Mouse (Mus musculus) CH12.LX (cell line): ENCODE results near the gene Rfpl4. TPM values are rescaled to one million over a fixed set of nuclear protein-coding genes. Genes with fewer than 3 reads are reported as not detected.

Experiments
- DNase-seq: peaks from one replicate; pipeline ENCODE4 v3.0.0-alpha.2; 2013; ENCODE audit errors: extremely low read depth
- H3K27ac ChIP-seq: 2 replicates; pipeline ENCODE4 v1.5.1; 2012; ENCODE audit warnings: low read depth, mild to moderate bottlenecking, control low read depth, moderate library complexity; ENCODE audit not compliant: insufficient read depth
- H3K27me3 ChIP-seq: replicated peaks from 2 replicates; pipeline ENCODE3; 2012; ENCODE audit warnings: inconsistent platforms
- H3K36me3 ChIP-seq, 2 experiments: replicated peaks in 1 of 2; 2 replicates each; pipeline versions ENCODE3 to v1.6.1; 2012; ENCODE audit warnings: inconsistent platforms in 1 of 2, low read length in 1 of 2, mild to moderate bottlenecking in 1 of 2, mixed read lengths in 1 of 2, moderate library complexity in 1 of 2; ENCODE audit not compliant: control insufficient read depth in 1 of 2, insufficient read depth in 1 of 2
- H3K4me1 ChIP-seq, 2 experiments: 2 replicates each; pipeline ENCODE4 v1.6.1; 2012; ENCODE audit warnings: inconsistent platforms in 1 of 2, moderate library complexity in 1 of 2; ENCODE audit not compliant: insufficient read depth in 2 of 2, control insufficient read depth in 1 of 2
- H3K4me2 ChIP-seq: 2 replicates; pipeline ENCODE4 v1.6.1; 2012; ENCODE audit warnings: low read depth, mild to moderate bottlenecking, control low read depth; ENCODE audit not compliant: poor library complexity, insufficient read depth, severe bottlenecking
- H3K4me3 ChIP-seq, 3 experiments: fragments of 150-350 bp in 1 of 3; sonication (generic) in 1 of 3; replicated peaks in 1 of 3; 2 replicates each; pipeline versions ENCODE3 to v1.5.1; 2011 to 2012; ENCODE audit warnings: low read depth in 2 of 3, low read length in 2 of 3, mild to moderate bottlenecking in 2 of 3, moderate library complexity in 2 of 3, control low read depth in 1 of 3, improper control_type of control experiment in 1 of 3, inconsistent platforms in 1 of 3, mixed read lengths in 1 of 3; ENCODE audit not compliant: poor library complexity in 1 of 3
- H3K79me2 ChIP-seq: replicated peaks from 2 replicates; pipeline ENCODE4 v1.6.1; 2012; ENCODE audit warnings: mild to moderate bottlenecking, moderate library complexity; ENCODE audit not compliant: control insufficient read depth, poor library complexity, insufficient read depth, severe bottlenecking; ENCODE audit errors: extremely low read depth
- H3K9ac ChIP-seq: 2 replicates; pipeline ENCODE4 v1.6.1; 2012; ENCODE audit warnings: low read depth, mild to moderate bottlenecking, control low read depth, moderate library complexity; ENCODE audit not compliant: insufficient read depth
- H3K9me3 ChIP-seq: replicated peaks from 2 replicates; pipeline ENCODE3; 2012; ENCODE audit warnings: low read length, inconsistent platforms, mixed read lengths
- CTCF ChIP-seq, 2 experiments: IDR thresholded peaks in 1 of 2; conservative IDR thresholded peaks in 1 of 2; 2 replicates each; pipeline ENCODE4 v1.5.1; 2011 to 2012; ENCODE audit warnings: low read depth in 2 of 2, low read length in 2 of 2, improper control_type of control experiment in 1 of 2, inconsistent platforms in 1 of 2, mild to moderate bottlenecking in 1 of 2, moderate library complexity in 1 of 2
- E2F4 ChIP-seq: IDR thresholded peaks from 2 replicates; pipeline ENCODE4 v1.6.1; 2011; ENCODE audit warnings: low read depth, low read length, improper control_type of control experiment; ENCODE audit not compliant: insufficient replicate concordance
- ELF1 ChIP-seq: IDR thresholded peaks from 2 replicates; pipeline ENCODE4 v1.6.1; 2014; ENCODE audit warnings: low read depth, mild to moderate bottlenecking, inconsistent platforms, low read length, improper control_type of control experiment
- EP300 ChIP-seq: IDR thresholded peaks from 2 replicates; pipeline ENCODE4 v1.6.1; 2011; ENCODE audit warnings: low read length, improper control_type of control experiment
- HCFC1 ChIP-seq: IDR thresholded peaks from 2 replicates; pipeline ENCODE4 v1.6.1; 2012; ENCODE audit warnings: low read depth, mild to moderate bottlenecking, inconsistent platforms, low read length, improper control_type of control experiment
- IRF4 ChIP-seq: IDR thresholded peaks from 2 replicates; pipeline ENCODE4 v1.6.1; 2014; ENCODE audit warnings: low read depth, mild to moderate bottlenecking, inconsistent platforms, low read length, improper control_type of control experiment
- JUND ChIP-seq: conservative IDR thresholded peaks from 2 replicates; pipeline ENCODE4 v1.6.1; 2011; ENCODE audit warnings: low read depth, low read length, improper control_type of control experiment
- KAT2A ChIP-seq: IDR thresholded peaks from 2 replicates; pipeline ENCODE4 v1.6.1; 2012; ENCODE audit warnings: low read length, improper control_type of control experiment, inconsistent platforms; ENCODE audit not compliant: insufficient replicate concordance
- MAFK ChIP-seq: IDR thresholded peaks from 2 replicates; pipeline ENCODE4 v1.6.1; 2011; ENCODE audit warnings: low read length, improper control_type of control experiment; ENCODE audit not compliant: insufficient replicate concordance
- MAZ ChIP-seq: IDR thresholded peaks from 2 replicates; pipeline ENCODE4 v1.6.1; 2012; ENCODE audit warnings: low read depth, mild to moderate bottlenecking, inconsistent platforms, low read length, improper control_type of control experiment, moderate library complexity
- MEF2A ChIP-seq: IDR thresholded peaks from 2 replicates; pipeline ENCODE4 v1.6.1; 2014; ENCODE audit warnings: low read depth, mild to moderate bottlenecking, inconsistent platforms, low read length, improper control_type of control experiment, borderline replicate concordance
- MXI1 ChIP-seq: IDR thresholded peaks from 2 replicates; pipeline ENCODE4 v1.6.1; 2011; ENCODE audit warnings: mild to moderate bottlenecking, low read depth, low read length, improper control_type of control experiment
- MYC ChIP-seq: IDR thresholded peaks from 2 replicates; pipeline ENCODE4 v1.6.1; 2011; ENCODE audit warnings: low read depth, mild to moderate bottlenecking, improper control_type of control experiment, low read length
- NELFE ChIP-seq: IDR thresholded peaks from 2 replicates; pipeline ENCODE4 v1.6.1; 2011; ENCODE audit warnings: low read depth, low read length, improper control_type of control experiment
- NRF1 ChIP-seq: IDR thresholded peaks from 2 replicates; pipeline ENCODE4 v1.6.1; 2014; ENCODE audit warnings: low read depth, mild to moderate bottlenecking, inconsistent platforms, low read length, improper control_type of control experiment, moderate library complexity
- POLR2A ChIP-seq: IDR thresholded peaks from 2 replicates; pipeline ENCODE4 v1.6.1; 2011; ENCODE audit warnings: low read depth, mild to moderate bottlenecking, improper control_type of control experiment, low read length
- RAD21 ChIP-seq: IDR thresholded peaks from 2 replicates; pipeline ENCODE4 v1.6.1; 2011; ENCODE audit warnings: low read depth, mild to moderate bottlenecking, low read length, improper control_type of control experiment, moderate library complexity
- RCOR1 ChIP-seq: conservative IDR thresholded peaks from 2 replicates; pipeline ENCODE4 v1.6.1; 2012; ENCODE audit warnings: low read depth, mild to moderate bottlenecking, inconsistent platforms, low read length, improper control_type of control experiment
- SIN3A ChIP-seq: IDR thresholded peaks from 2 replicates; pipeline ENCODE4 v1.6.1; 2012; ENCODE audit warnings: low read length, improper control_type of control experiment, inconsistent platforms
- SMC3 ChIP-seq: IDR thresholded peaks from 2 replicates; pipeline ENCODE4 v1.6.1; 2011; ENCODE audit warnings: low read depth, low read length, improper control_type of control experiment
- TBP ChIP-seq: conservative IDR thresholded peaks from 2 replicates; pipeline ENCODE4 v1.6.1; 2011; ENCODE audit warnings: low read depth, low read length, improper control_type of control experiment
- UBTF ChIP-seq: IDR thresholded peaks from 2 replicates; pipeline ENCODE4 v1.6.1; 2012; ENCODE audit warnings: low read depth, mild to moderate bottlenecking, inconsistent platforms, low read length, improper control_type of control experiment, moderate library complexity
- USF1 ChIP-seq: IDR thresholded peaks from 2 replicates; pipeline ENCODE4 v1.6.1; 2014; ENCODE audit warnings: low read depth, mild to moderate bottlenecking, inconsistent platforms, low read length, improper control_type of control experiment
- USF2 ChIP-seq: conservative IDR thresholded peaks from 2 replicates; pipeline ENCODE4 v1.6.1; 2011; ENCODE audit warnings: low read depth, low read length, improper control_type of control experiment
- ZKSCAN1 ChIP-seq: IDR thresholded peaks from 2 replicates; pipeline ENCODE4 v1.6.1; 2012; ENCODE audit warnings: low read depth, inconsistent platforms, low read length, improper control_type of control experiment, borderline replicate concordance
- ZNF384 ChIP-seq: IDR thresholded peaks from 2 replicates; pipeline ENCODE4 v1.6.1; 2012; ENCODE audit warnings: low read depth, low read length, improper control_type of control experiment, inconsistent platforms
- dilution Hi-C: fragments of 300-500 bp; cut with MboI; formaldehyde crosslinking; loops from 2 replicates; pipeline ENCODE4 v1.14.3; 2020; ENCODE audit warnings: low sequenced_read_pairs; ENCODE audit not compliant: extremely low pct_unique_long_range_greater_than_20kb, extremely low pct_ligation_motif_present
- in situ Hi-C: fragments of 300-500 bp; cut with MboI; formaldehyde crosslinking; loops from 3 replicates; pipeline ENCODE4 v1.14.3; 2019; ENCODE audit warnings: low sequenced_read_pairs, low pct_ligation_motif_present, low pct_unique_long_range_greater_than_20kb, mixed read lengths
- polyA plus RNA-seq: library from polyadenylated mRNA; unstranded; fragments of >175 nt; gene quantifications from 2 replicates; pipeline ENCODE4 v1.2.1, GENCODE M21; 2012; ENCODE audit warnings: low read depth; ENCODE audit not compliant: insufficient read length
- total RNA-seq, 2 experiments: library from RNA; depleted of rRNA; stranded (reverse); fragments of 300-350 nt in 1 of 2; fragments of >200 nt in 1 of 2; gene quantifications; 2 replicates each; pipeline ENCODE4 v1.2.3; 2012 to 2014

The Rfpl4 gene
- total and polyA plus RNA-seq, 3 experiments = not detected

DNA sequence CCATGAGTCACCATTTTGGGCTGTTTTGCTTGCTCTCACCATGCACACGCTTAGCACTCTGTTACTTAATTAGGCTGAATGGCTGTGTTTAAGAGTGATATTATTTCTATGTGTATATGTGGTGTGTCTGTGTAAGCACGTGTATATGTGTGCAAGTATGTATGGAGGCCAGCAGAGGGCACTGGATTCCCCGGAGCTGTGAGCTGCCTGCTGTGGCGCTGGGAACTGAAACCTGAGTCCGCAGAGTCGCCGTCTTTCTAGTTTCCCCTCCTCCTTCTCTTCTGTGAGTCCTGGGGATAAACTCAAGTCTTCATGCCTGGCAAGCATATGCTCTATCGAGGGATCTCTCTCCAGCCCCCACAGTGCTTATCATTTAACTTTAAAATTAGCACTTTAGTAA, 7.4 kb downstream of the Rfpl4 start:
- dilution Hi-C loops (no loop called here), in situ Hi-C loops (no loop called here)
- no peaks in the 10 kb centered on the region for H3K36me3 ChIP-seq
- H3K79me2 ChIP-seq = no peaks in the 10 kb centered on the region
- H3K27ac ChIP-seq = no peak overlapping the region
- no peaks in the 10 kb centered on the region for H3K4me1 ChIP-seq
- TF ChIP-seq NELFE (no peak), MYC (no peak), MEF2A (no peak), UBTF (no peak), TBP (no peak), MAFK (no peak), SMC3 (no peak), ZKSCAN1 (no peak), E2F4 (no peak), MAZ (no peak), RCOR1 (no peak), USF2 (no peak), MXI1 (no peak), USF1 (no peak), IRF4 (no peak), POLR2A (no peak), SIN3A (no peak), ZNF384 (no peak)
- H3K4me3 ChIP-seq = no peak overlapping the region
- H3K9ac ChIP-seq = no peak overlapping the region
- peaks cover 4% of the 10 kb centered on the region for H3K9me3 ChIP-seq
- no peak for DNase-seq
- no peaks in the 10 kb centered on the region for H3K27me3 ChIP-seq
- H3K4me2 ChIP-seq = no peak overlapping the region

GRCm38 (mm10) chr7:5108272-5108671, 8.5 kb downstream of the Rfpl4 start:
- dilution Hi-C loops (no loop called here), in situ Hi-C loops (no loop called here)
- no peaks in the 10 kb centered on the region for H3K79me2 ChIP-seq
- H3K27me3 ChIP-seq = no peaks in the 10 kb centered on the region
- H3K4me1 ChIP-seq = no peaks in the 10 kb centered on the region
- TF ChIP-seq CTCF (conservative IDR thresholded peaks at IDR 0.05 in 1 of 2, IDR thresholded peaks at IDR 0.05 in 1 of 2; ENCODE audit: low read depth in 2 of 2, low read length in 2 of 2) (no peak), KAT2A (no peak), MXI1 (no peak), UBTF (no peak), SMC3 (no peak), HCFC1 (no peak), EP300 (no peak), NRF1 (no peak), MEF2A (no peak), ELF1 (no peak), JUND (no peak), POLR2A (no peak), RAD21 (no peak), E2F4 (no peak)
- H3K4me2 ChIP-seq = no peak overlapping the region
- H3K27ac ChIP-seq = no peak overlapping the region
- H3K4me3 ChIP-seq = no peak overlapping the region
- H3K36me3 ChIP-seq = no peaks in the 10 kb centered on the region
- peaks cover 4% of the 10 kb centered on the region for H3K9me3 ChIP-seq
- no peak for DNase-seq
- no peak overlapping the region for H3K9ac ChIP-seq
